Mouse (Mus musculus): ENCODE results near the gene Wnt5b. TPM values are rescaled to one million over a fixed set of nuclear protein-coding genes. Genes with fewer than 3 reads are reported as not detected.

Wnt5b gene
- polyA plus RNA-seq, 1 experiment from 2014 or later = 6.6 TPM

- Histone ChIP-seq H3K27me3 (ENCODE audit: control insufficient read depth, insufficient read depth, low read length) (no peaks in the 10 kb centered on the region), H3K9ac (no peak overlapping the region), H3K9me3 (ENCODE audit: control insufficient read depth, low read length) (no peaks in the 10 kb centered on the region), H3K4me3 (replicated peaks; ENCODE audit: low read length) (no peak overlapping the region), H3K36me3 (replicated peaks; ENCODE audit: control insufficient read depth, insufficient read depth) (peaks cover 51% of the 10 kb centered on the region), H3K4me2 (replicated peaks) (no peak overlapping the region), H3K27ac (no peak overlapping the region), H3K4me1 (replicated peaks; ENCODE audit: control insufficient read depth, insufficient read depth, low read length) (no peaks in the 10 kb centered on the region)
- DNase-seq (ENCODE audit: low spot score) = no peak
- ATAC-seq (ENCODE audit: low FRiP score) = no peak
- WGBS = 74% methylated on average over 7 of the region's 7 CpGs
Observed at GRCm38 (mm10) chr6:119572296-119572695, 28.1 kb upstream of the Wnt5b start.

GRCm38 (mm10) chr6:119570797-119571196 is 26.6 kb upstream of the Wnt5b start:
- WGBS = 86% methylated on average over 4 of the region's 4 CpGs
- no peak overlapping the region for H3K4me3 ChIP-seq (replicated peaks; ENCODE audit: low read length)
- H3K27ac ChIP-seq = no peak overlapping the region
- H3K36me3 ChIP-seq (replicated peaks; ENCODE audit: control insufficient read depth, insufficient read depth) = peaks cover 49% of the 10 kb centered on the region
- DNase-seq (ENCODE audit: low spot score) (no peak), ATAC-seq (ENCODE audit: low FRiP score) (no peak)
- H3K4me2 ChIP-seq (replicated peaks) = no peak overlapping the region
- H3K9me3 ChIP-seq (ENCODE audit: control insufficient read depth, low read length) = no peaks in the 10 kb centered on the region
- no peaks in the 10 kb centered on the region for H3K27me3 ChIP-seq (ENCODE audit: control insufficient read depth, insufficient read depth, low read length)
- H3K4me1 ChIP-seq (replicated peaks; ENCODE audit: control insufficient read depth, insufficient read depth, low read length) = no peaks in the 10 kb centered on the region
- H3K9ac ChIP-seq = no peak overlapping the region

- Histone ChIP-seq H3K27me3 (ENCODE audit: control insufficient read depth, insufficient read depth, low read length) (no peaks in the 10 kb centered on the region), H3K9ac (no peak overlapping the region), H3K36me3 (replicated peaks; ENCODE audit: control insufficient read depth, insufficient read depth) (peaks cover 26% of the 10 kb centered on the region), H3K4me3 (replicated peaks; ENCODE audit: low read length) (no peak overlapping the region), H3K9me3 (ENCODE audit: control insufficient read depth, low read length) (no peaks in the 10 kb centered on the region), H3K4me1 (replicated peaks; ENCODE audit: control insufficient read depth, insufficient read depth, low read length) (no peaks in the 10 kb centered on the region), H3K4me2 (replicated peaks) (no peak overlapping the region), H3K27ac (no peak overlapping the region)
- no peak for DNase-seq (ENCODE audit: low spot score)
- no peak for ATAC-seq (ENCODE audit: low FRiP score)
- WGBS = 89% methylated on average over 2 of the region's 2 CpGs
Observed at GRCm38 (mm10) chr6:119568339-119568738, 24.2 kb upstream of the Wnt5b start.

- Histone ChIP-seq H3K36me3 (replicated peaks; ENCODE audit: control insufficient read depth, insufficient read depth) (peaks cover 6% of the 10 kb centered on the region), H3K4me3 (replicated peaks; ENCODE audit: low read length) (no peak overlapping the region), H3K4me2 (replicated peaks) (no peak overlapping the region), H3K27ac (no peak overlapping the region), H3K9ac (no peak overlapping the region), H3K9me3 (ENCODE audit: control insufficient read depth, low read length) (no peaks in the 10 kb centered on the region), H3K27me3 (ENCODE audit: control insufficient read depth, insufficient read depth, low read length) (no peaks in the 10 kb centered on the region), H3K4me1 (replicated peaks; ENCODE audit: control insufficient read depth, insufficient read depth, low read length) (no peaks in the 10 kb centered on the region)
- ATAC-seq (ENCODE audit: low FRiP score) (no peak), DNase-seq (ENCODE audit: low spot score) (no peak)
- WGBS = 86% methylated on average over 23 of the region's 23 CpGs
Observed at GRCm38 (mm10) chr6:119565451-119566379, 21.6 kb upstream of the Wnt5b start.

- ATAC-seq (ENCODE audit: low FRiP score) = no peak
- WGBS = 89% methylated on average over 10 of the region's 10 CpGs
Observed at GRCm38 (mm10) chr6:119562558-119562957, 18.4 kb upstream of the Wnt5b start.

GRCm38 (mm10) chr6:119558855-119559254 is 14.7 kb upstream of the Wnt5b start:
- no peak overlapping the region for H3K4me2 ChIP-seq (replicated peaks)
- H3K27ac ChIP-seq = no peak overlapping the region
- no peak for ATAC-seq (ENCODE audit: low FRiP score)
- H3K9me3 ChIP-seq (ENCODE audit: control insufficient read depth, low read length) = no peaks in the 10 kb centered on the region
- no peak overlapping the region for H3K9ac ChIP-seq
- no peaks in the 10 kb centered on the region for H3K36me3 ChIP-seq (replicated peaks; ENCODE audit: control insufficient read depth, insufficient read depth)
- H3K4me3 ChIP-seq (replicated peaks; ENCODE audit: low read length) = no peak overlapping the region
- no peaks in the 10 kb centered on the region for H3K4me1 ChIP-seq (replicated peaks; ENCODE audit: control insufficient read depth, insufficient read depth, low read length)
- no peak for DNase-seq (ENCODE audit: low spot score)
- 88% methylated on average over 7 of the region's 7 CpGs for WGBS
- no peaks in the 10 kb centered on the region for H3K27me3 ChIP-seq (ENCODE audit: control insufficient read depth, insufficient read depth, low read length)

More at GRCm38 (mm10) chr6:119562558-119562957, 18.4 kb upstream of the Wnt5b start:
- Histone ChIP-seq H3K9me3 (ENCODE audit: control insufficient read depth, low read length) (no peaks in the 10 kb centered on the region), H3K27ac (no peak overlapping the region), H3K36me3 (replicated peaks; ENCODE audit: control insufficient read depth, insufficient read depth) (no peaks in the 10 kb centered on the region), H3K4me1 (replicated peaks; ENCODE audit: control insufficient read depth, insufficient read depth, low read length) (no peaks in the 10 kb centered on the region), H3K4me3 (replicated peaks; ENCODE audit: low read length) (no peak overlapping the region), H3K9ac (no peak overlapping the region), H3K27me3 (ENCODE audit: control insufficient read depth, insufficient read depth, low read length) (no peaks in the 10 kb centered on the region), H3K4me2 (replicated peaks) (no peak overlapping the region)
- DNase-seq (ENCODE audit: low spot score) = no peak

GRCm38 (mm10) chr6:119554439-119554838 is 10.3 kb upstream of the Wnt5b start:
- Histone ChIP-seq H3K27ac (no peak overlapping the region), H3K27me3 (ENCODE audit: control insufficient read depth, insufficient read depth, low read length) (no peaks in the 10 kb centered on the region), H3K9me3 (ENCODE audit: control insufficient read depth, low read length) (no peaks in the 10 kb centered on the region), H3K36me3 (replicated peaks; ENCODE audit: control insufficient read depth, insufficient read depth) (no peaks in the 10 kb centered on the region), H3K4me1 (replicated peaks; ENCODE audit: control insufficient read depth, insufficient read depth, low read length) (no peaks in the 10 kb centered on the region), H3K9ac (no peak overlapping the region), H3K4me2 (replicated peaks) (no peak overlapping the region), H3K4me3 (replicated peaks; ENCODE audit: low read length) (no peak overlapping the region)
- DNase-seq (ENCODE audit: low spot score) = no peak
- 73% methylated on average over 8 of the region's 8 CpGs for WGBS
- ATAC-seq (ENCODE audit: low FRiP score) = no peak

- H3K4me1 ChIP-seq (replicated peaks; ENCODE audit: control insufficient read depth, insufficient read depth, low read length) = 0 out of 2 replicates have a peak, but pooled peaks cover 5% of the 10 kb centered on the region
- H3K36me3 ChIP-seq (replicated peaks; ENCODE audit: control insufficient read depth, insufficient read depth) = no peaks in the 10 kb centered on the region
- no peak overlapping the region for H3K27ac ChIP-seq
- DNase-seq (ENCODE audit: low spot score) (no peak), ATAC-seq (ENCODE audit: low FRiP score) (no peak)
- H3K4me2 ChIP-seq (replicated peaks) = peak overlapping the region; percentile 96
- H3K4me3 ChIP-seq (replicated peaks; ENCODE audit: low read length) = peak overlapping the region; percentile 73
- H3K9me3 ChIP-seq (ENCODE audit: control insufficient read depth, low read length) = no peaks in the 10 kb centered on the region
- under 1% methylated on average over 14 of the region's 14 CpGs for WGBS
- peaks cover 28% of the 10 kb centered on the region for H3K27me3 ChIP-seq (ENCODE audit: control insufficient read depth, insufficient read depth, low read length)
- H3K9ac ChIP-seq = peak overlapping the region; percentile 66
Observed at GRCm38 (mm10) chr6:119544518-119544864, 344 bp upstream of the Wnt5b start.

- Histone ChIP-seq H3K4me2 (replicated peaks) (peak overlapping the region; percentile 96), H3K9ac (peak overlapping the region; percentile 66), H3K36me3 (replicated peaks; ENCODE audit: control insufficient read depth, insufficient read depth) (no peaks in the 10 kb centered on the region), H3K27ac (no peak overlapping the region), H3K27me3 (ENCODE audit: control insufficient read depth, insufficient read depth, low read length) (peaks cover 28% of the 10 kb centered on the region), H3K4me3 (replicated peaks; ENCODE audit: low read length) (peak overlapping the region; percentile 73), H3K9me3 (ENCODE audit: control insufficient read depth, low read length) (no peaks in the 10 kb centered on the region), H3K4me1 (replicated peaks; ENCODE audit: control insufficient read depth, insufficient read depth, low read length) (0 out of 2 replicates have a peak, but pooled peaks cover 5% of the 10 kb centered on the region)
- WGBS = 2% methylated on average over 30 of the region's 30 CpGs
- peak; percentile 41; the same call in 1 of the 2 replicates for ATAC-seq (ENCODE audit: low FRiP score)
- no peak for DNase-seq (ENCODE audit: low spot score)
Observed at GRCm38 (mm10) chr6:119543456-119543802, 718 bp downstream of the Wnt5b start.

Measured in hindbrain, embryonic 14.5 days (tissue).